Mouse (Mus musculus) liver, embryonic 12.5 days (tissue): ENCODE data around the gene Sertad1. TPM values are rescaled to one million over a fixed set of nuclear protein-coding genes. Genes with fewer than 3 reads are reported as not detected.

Experiments
- ATAC-seq: fragments of 200-750 bp; cut with Nextera tagmentation; 2 replicates; pipeline ENCODE4 v1.8.0; 2017; ENCODE audit warnings: moderate number of reproducible peaks, mild to moderate bottlenecking, moderate library complexity
- H3K27ac ChIP-seq: fragments of 300-500 bp; sonication (generic); 2 replicates; pipeline ENCODE4 v1.5.1; 2016; ENCODE audit warnings: mild to moderate bottlenecking
- H3K27me3 ChIP-seq: fragments of 300-500 bp; sonication (generic); replicated peaks from 2 replicates; pipeline ENCODE4 v1.6.1; 2016; ENCODE audit warnings: mild to moderate bottlenecking, moderate library complexity
- H3K36me3 ChIP-seq: fragments of 300-500 bp; sonication (generic); 2 replicates; pipeline ENCODE4 v1.6.1; 2016; ENCODE audit warnings: mild to moderate bottlenecking, moderate library complexity
- H3K4me1 ChIP-seq: fragments of 300-500 bp; sonication (generic); 2 replicates; pipeline ENCODE4 v1.6.1; 2016
- H3K4me2 ChIP-seq: fragments of 300-500 bp; sonication (generic); 2 replicates; pipeline ENCODE4 v1.6.1; 2016; ENCODE audit warnings: mild to moderate bottlenecking, moderate library complexity
- H3K4me3 ChIP-seq: fragments of 300-500 bp; sonication (generic); 2 replicates; pipeline ENCODE4 v1.5.1; 2016; ENCODE audit warnings: mild to moderate bottlenecking, moderate library complexity
- H3K9ac ChIP-seq: fragments of 300-500 bp; sonication (generic); 2 replicates; pipeline ENCODE4 v1.6.1; 2016; ENCODE audit warnings: mild to moderate bottlenecking, moderate library complexity
- H3K9me3 ChIP-seq: fragments of 300-500 bp; sonication (generic); replicated peaks from 2 replicates; pipeline ENCODE4 v1.6.1; 2016; ENCODE audit warnings: mild to moderate bottlenecking, moderate library complexity
- WGBS: fragments of 180-500 bp; shearing (Covaris S2); methylation state at CpG from one replicate; pipeline ENCODE4 v1.1.7; 2016; ENCODE audit not compliant: insufficient replicate concordance; 5-methylcytosine and 5-hydroxymethylcytosine counted together
- polyA plus RNA-seq: library from polyadenylated mRNA; unstranded; fragments of >200 nt; fragmentation: Nextera tagmentation; extraction: Ambion mirVana; gene quantifications from 2 replicates; pipeline ENCODE4 v1.2.1, GENCODE M21; 2016

Sertad1 gene
- polyA plus RNA-seq, 1 experiment from 2014 or later = 20.9 TPM

- Histone ChIP-seq H3K36me3 (peaks cover 78% of the 10 kb centered on the region), H3K4me3 (peak overlapping the region; percentile 42), H3K27me3 (no peaks in the 10 kb centered on the region), H3K4me2 (peak overlapping the region; percentile 71), H3K9ac (peak overlapping the region; percentile 63), H3K9me3 (no peaks in the 10 kb centered on the region), H3K4me1 (peaks cover 80% of the 10 kb centered on the region), H3K27ac (peak overlapping the region; percentile 91)
- peak; percentile 84 for ATAC-seq
- 16% methylated on average over 2 of the region's 2 CpGs for WGBS
Observed at GRCm38 (mm10) chr7:27535386-27535785, 48.7 kb downstream of the Sertad1 start.

- H3K4me2 ChIP-seq = peak overlapping the region; percentile 71; the same call in 1 of the 2 replicates
- no peaks in the 10 kb centered on the region for H3K9me3 ChIP-seq
- H3K4me1 ChIP-seq = peaks cover 88% of the 10 kb centered on the region
- ATAC-seq = no peak
- H3K9ac ChIP-seq = no peak overlapping the region
- no peaks in the 10 kb centered on the region for H3K27me3 ChIP-seq
- H3K27ac ChIP-seq = peak overlapping the region; percentile 91
- H3K4me3 ChIP-seq = no peak overlapping the region
- WGBS = 74% methylated on average over 6 of the region's 6 CpGs
- peaks cover 69% of the 10 kb centered on the region for H3K36me3 ChIP-seq
Observed at GRCm38 (mm10) chr7:27536618-27537017, 49.9 kb downstream of the Sertad1 start.

DNA sequence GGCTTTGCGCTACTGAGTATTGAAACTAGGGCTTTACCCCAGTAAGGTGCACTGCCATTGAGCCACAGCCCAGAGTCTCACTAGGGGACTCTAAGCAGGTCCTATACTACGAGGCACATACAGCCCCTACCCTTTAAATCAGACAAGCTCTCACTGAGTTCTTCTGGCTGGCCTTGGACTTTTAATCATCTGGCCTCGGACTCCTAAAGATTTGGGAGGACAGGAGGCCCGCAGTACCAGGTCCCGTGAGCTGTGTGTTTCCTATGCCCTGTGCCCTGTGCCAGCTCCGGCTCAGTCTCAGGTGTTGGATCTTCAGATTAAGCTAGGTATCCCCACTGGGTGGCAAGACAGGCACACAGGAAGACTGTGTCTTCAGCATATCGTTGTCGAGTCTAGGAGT, 51.3 kb downstream of the Sertad1 start:
- WGBS = 86% methylated on average over 8 of the region's 8 CpGs
- ATAC-seq = no peak
- Histone ChIP-seq H3K4me1 (peaks cover 96% of the 10 kb centered on the region), H3K27ac (peak overlapping the region; percentile 91), H3K36me3 (peaks cover 55% of the 10 kb centered on the region), H3K4me3 (no peak overlapping the region), H3K4me2 (peak overlapping the region; percentile 31), H3K27me3 (no peaks in the 10 kb centered on the region), H3K9ac (no peak overlapping the region), H3K9me3 (no peaks in the 10 kb centered on the region)

- 38% methylated on average over 2 of the region's 2 CpGs for WGBS
- ATAC-seq = peak; percentile 61
- peaks cover 47% of the 10 kb centered on the region for H3K36me3 ChIP-seq
- peak overlapping the region; percentile 47; the same call in 1 of the 2 replicates for H3K9ac ChIP-seq
- no peaks in the 10 kb centered on the region for H3K27me3 ChIP-seq
- H3K27ac ChIP-seq = peak overlapping the region; percentile 91
- H3K4me3 ChIP-seq = no peak overlapping the region
- H3K4me1 ChIP-seq = peaks cover 96% of the 10 kb centered on the region
- no peaks in the 10 kb centered on the region for H3K9me3 ChIP-seq
- H3K4me2 ChIP-seq = peak overlapping the region; percentile 87
Observed at GRCm38 (mm10) chr7:27538797-27539196, 52.1 kb downstream of the Sertad1 start.

Other genes with a start within 250 kb of the Sertad1 start
- 3.9 and 4.0 TPM in 2 replicates for gene Numbl, start 228.5 kb upstream of the Sertad1 start, polyA plus RNA-seq
- gene Ltbp4, start 149.2 kb upstream of the Sertad1 start, polyA plus RNA-seq = 5.7 TPM in 2 replicates
- gene Shkbp1, start 130.9 kb upstream of the Sertad1 start, polyA plus RNA-seq = 32.1 and 36.1 TPM in 2 replicates
- not detected in 2 replicates for gene Gm20479, start 129.5 kb upstream of the Sertad1 start, polyA plus RNA-seq
- gene Sptbn4, start 39.2 kb upstream of the Sertad1 start, polyA plus RNA-seq = 0.11 and 0.12 TPM in 2 replicates
- 895 and 897 TPM in 2 replicates for gene Blvrb, start 38.9 kb upstream of the Sertad1 start, polyA plus RNA-seq
- 24.6 and 26.3 TPM in 2 replicates for gene Sertad3, start 13.1 kb upstream of the Sertad1 start, polyA plus RNA-seq
- gene Prx, start 12.4 kb downstream of the Sertad1 start, polyA plus RNA-seq = 0.91 and 1.2 TPM in 2 replicates
- 0.17 and 0.23 TPM in 2 replicates for gene Hipk4, start 36.4 kb downstream of the Sertad1 start, polyA plus RNA-seq
- 46.6 and 49.1 TPM in 2 replicates for gene Pld3, start 66.3 kb downstream of the Sertad1 start, polyA plus RNA-seq
- gene 2310022A10Rik, start 66.3 kb downstream of the Sertad1 start, polyA plus RNA-seq = 26.3 and 27.5 TPM in 2 replicates
- gene Akt2, start 104.6 kb downstream of the Sertad1 start, polyA plus RNA-seq = 45.0 and 45.2 TPM in 2 replicates
- gene Ttc9b, start 167.0 kb downstream of the Sertad1 start, polyA plus RNA-seq = not detected in 2 replicates
- gene Map3k10, start 187.7 kb downstream of the Sertad1 start, polyA plus RNA-seq = 5.7 and 6.7 TPM in 2 replicates
- gene Zfp607b, start 202.4 kb downstream of the Sertad1 start, polyA plus RNA-seq = 0.64 and 0.79 TPM in 2 replicates
- 8.0 and 9.2 TPM in 2 replicates for gene Zfp60, start 244.5 kb downstream of the Sertad1 start, polyA plus RNA-seq